Mouse (Mus musculus) thymus, postnatal 25 days (tissue): ENCODE data around the gene Plagl1.
A peak's percentile ranks its signal among the peaks of the same experiment; 100 is the strongest.
"Not testable (repeated sequence)": the region's sequence is repeated elsewhere in the genome, so short reads cannot be mapped to it uniquely, and the experiment has no call there.

Experiments used
- DNase-seq: peaks from one replicate; pipeline ENCODE4 v3.0.0; 2022

Plagl1 gene

DNA sequence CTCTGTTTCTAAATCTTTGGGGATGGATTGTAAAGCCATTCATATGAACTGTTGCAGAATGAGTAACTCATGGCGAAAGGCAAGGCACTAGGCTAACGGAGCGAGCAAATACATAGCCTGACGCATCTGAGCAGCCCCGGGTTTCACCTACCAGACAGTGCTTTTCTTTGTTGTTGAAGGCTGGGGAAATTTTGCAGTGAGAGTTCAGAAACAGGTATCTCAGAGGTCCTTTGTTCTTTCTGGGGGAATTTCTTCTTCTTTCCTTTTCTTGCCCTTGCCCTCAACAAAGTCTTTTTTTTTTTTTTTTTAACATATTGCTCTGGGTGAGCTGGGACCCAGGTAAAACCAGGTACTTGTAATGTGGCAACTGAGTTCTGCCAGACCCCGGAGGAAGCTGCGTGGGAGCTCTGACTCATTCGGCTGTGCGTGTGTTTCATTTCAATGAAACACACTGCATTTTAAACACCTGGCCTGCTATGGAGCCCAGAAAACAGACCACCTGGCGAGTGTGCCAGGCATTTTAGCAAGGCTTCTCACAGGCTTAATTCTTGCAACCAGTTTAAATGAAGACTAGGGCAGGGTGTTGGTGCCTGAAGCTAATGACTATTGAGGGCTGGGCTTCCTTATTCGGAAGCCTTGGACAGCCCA, at the start of gene Plagl1:
Gene Plagl1 (plus strand): TSS at position 484 of the 648 bp plus-strand sequence.
- no peak for DNase-seq

DNA sequence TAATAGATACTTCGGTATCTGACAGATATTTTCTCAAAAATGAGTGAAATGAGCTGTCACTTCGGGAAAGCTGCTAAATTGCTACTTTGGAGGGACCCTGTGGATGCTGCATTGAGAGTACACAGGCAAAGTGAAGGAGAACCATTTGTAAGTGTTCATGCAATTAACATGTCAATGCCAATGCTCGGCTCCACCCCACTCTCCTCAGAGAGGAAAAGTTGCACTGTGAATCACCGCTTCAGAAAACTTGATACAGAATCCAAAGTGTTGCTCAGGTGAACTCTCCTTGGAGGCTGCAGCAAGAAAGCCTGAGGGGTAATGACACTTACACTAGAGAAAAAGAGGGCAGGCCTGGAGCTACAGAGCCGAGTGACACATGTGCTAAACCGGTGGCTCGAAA, 46.3 kb upstream of the Plagl1 start:
- no peak for DNase-seq

DNA sequence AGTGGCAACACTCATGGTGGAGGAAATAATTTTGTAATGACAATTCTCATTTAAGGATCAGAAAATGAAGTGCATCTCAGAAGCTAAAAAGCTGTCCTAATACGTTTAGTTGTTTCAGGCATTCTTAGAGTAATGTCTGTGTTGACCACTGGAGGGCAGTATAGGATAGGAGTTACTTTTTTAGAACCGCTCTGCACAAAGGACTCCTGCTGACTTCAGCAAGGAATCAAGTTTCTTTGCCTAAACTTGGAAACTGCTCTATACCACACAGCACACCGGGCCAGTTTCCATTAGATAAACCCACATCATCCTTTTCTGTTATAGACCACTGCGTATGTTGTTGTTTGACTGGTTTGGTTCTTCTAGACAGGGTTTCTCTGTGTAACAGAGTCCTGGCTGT, 43.7 kb upstream of the Plagl1 start:
- DNase-seq, result peak; percentile 39

DNA sequence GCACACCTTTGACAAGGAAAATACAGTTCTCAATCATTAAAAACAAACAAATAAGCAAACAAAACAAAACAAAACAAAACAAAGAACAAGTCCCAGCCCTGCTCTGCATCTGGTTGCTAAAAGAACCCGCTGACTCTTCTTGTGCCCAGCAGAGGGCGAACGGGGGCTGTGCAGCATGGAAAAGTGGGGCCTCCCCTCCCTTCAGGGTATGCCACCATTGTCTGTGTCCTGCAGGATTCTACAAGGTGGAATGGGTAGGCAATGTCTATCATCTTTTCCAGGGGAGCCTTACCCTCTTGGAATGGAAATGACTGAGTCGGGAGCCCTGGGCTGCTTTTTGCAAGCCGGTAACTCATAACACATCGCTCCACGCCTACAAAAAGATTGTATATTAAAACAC, 41.8 kb upstream of the Plagl1 start:
- peak; percentile 16 for DNase-seq

DNA sequence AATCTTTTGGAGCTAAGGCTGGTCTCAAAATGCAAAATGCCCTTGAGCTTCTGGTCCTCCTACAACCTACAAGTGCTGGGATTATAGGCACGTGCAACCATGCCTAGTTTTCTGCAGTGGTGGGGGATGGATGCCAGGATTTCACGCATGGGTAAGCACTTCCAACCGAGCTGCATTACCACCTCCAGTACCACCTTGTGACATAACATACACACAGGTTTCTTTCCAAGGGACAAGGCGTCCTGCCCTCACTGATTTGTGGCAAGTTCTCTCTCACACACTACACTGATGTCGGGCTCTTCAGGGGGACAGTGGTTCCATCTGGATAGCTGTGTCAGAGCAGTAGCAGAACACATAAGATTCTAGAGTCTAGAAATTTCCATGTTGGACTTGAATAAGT, 41.3 kb upstream of the Plagl1 start:
- no peak for DNase-seq

DNA sequence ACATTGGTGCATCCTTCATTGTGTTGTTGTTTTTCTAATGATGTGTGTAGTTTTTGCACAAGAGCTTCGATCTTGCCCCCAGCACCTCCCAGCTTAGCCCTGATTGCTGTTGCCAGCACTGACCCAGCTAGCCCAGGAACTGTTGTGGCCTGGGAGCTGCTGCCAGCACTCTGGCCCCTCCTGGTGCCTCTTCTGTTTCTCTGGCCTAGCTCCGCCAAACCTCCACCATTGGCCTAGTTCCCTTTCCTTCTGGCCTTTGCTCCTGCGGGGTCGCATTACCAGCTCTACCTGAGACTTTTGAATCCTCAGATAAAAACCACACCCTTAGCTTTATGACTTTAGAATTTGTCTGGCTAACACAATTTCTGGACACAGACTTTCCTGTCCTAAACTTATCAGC, 38.2 kb upstream of the Plagl1 start:
- no peak for DNase-seq

DNA sequence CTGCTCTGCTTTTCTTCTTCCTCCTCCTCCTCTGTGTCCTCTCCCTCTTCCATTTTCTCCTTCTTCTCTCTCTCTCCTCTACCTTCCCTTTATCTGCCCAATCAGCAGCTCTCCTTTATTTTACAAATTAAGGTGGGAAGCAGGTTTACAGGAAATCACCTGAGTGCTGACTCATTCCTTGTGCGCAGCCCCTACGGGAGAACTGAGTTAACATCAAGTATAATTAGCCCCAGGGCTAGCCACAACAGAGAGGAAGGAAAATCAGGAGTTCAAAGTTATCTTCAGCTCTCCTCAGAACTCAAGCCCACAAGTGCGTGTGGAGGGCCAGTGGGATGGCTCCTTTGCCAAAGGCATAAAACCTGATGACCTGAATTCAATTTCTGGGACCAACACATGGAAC, 36.3 kb upstream of the Plagl1 start:
- not testable (repeated sequence) for DNase-seq

DNA sequence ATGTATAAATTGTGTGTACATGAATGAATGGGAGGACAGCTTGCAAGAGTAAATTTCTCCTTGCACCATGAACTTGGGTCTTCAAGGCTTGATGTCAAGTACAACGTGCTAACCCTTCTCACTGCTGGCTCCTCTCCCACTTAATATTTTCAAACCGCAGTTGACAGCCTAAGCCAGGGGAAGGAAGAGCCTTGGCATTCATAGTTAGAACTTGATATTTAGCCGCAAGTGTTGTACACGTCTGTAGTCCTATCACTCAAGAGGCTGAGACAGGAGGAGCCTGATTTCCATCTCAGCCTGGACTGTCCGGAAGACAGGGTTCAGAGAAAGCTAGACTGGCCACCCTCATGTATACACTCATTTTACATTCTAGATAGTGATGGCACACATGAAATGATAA, 32.6 kb upstream of the Plagl1 start:
- DNase-seq, result no peak

DNA sequence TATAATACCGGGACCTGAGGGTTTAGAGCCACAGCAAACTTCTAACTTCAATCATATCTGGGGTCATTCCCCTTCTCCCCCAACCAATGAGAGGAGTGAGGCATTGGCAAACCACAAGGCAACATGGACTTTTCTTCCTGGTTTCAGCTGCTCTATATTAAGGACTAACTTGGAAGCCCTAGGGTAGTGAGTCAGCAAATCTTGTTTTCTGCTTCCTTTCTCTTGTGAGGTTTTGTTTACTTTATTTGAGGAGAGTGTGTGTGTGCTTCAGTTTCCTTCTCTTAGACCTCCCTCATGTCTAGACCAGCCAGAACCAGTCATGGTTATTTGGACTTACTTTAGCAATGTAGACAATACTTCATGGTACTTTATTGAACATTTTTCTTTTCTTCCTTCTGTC, 32.1 kb upstream of the Plagl1 start:
- DNase-seq, result no peak

DNA sequence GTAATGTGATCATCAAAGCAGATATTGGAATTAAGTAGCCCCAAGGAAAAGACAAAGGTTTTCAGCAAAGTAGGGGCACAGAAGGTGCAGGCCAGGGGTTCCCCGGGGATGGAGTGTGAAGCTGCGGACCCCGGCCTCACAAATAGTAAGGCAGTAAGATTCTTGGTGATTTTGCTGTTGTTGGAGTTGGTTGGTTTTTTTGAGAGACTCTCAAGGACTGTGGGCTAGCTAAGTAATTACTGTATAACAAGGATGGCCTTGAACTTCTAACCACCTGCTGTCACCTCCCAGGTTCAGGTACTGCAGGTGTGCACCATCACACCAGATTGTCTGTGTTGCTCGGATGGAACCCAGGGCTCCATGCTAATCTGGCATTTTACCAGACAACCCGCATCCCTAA, 30.9 kb upstream of the Plagl1 start:
- DNase-seq, result no peak

DNA sequence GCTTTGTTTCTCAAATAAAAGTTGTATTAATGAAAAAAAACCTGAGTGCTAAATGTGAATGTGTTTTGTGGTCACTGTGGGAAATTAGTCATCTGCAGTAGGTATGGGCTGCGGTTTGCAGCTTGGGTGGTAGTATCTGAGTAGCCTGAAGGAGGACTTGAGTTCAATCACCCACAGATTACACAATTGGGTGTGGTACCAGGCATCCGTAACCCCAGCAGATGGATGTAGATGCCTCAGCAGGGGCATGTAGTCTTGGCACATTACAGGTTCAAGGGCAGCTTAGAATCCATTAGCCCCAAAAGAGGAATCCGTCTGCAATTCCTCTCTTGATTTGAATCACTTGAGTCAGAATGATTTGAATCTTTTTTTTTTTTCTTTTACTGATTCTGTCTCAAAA, 25.0 kb upstream of the Plagl1 start:
- DNase-seq, result no peak

DNA sequence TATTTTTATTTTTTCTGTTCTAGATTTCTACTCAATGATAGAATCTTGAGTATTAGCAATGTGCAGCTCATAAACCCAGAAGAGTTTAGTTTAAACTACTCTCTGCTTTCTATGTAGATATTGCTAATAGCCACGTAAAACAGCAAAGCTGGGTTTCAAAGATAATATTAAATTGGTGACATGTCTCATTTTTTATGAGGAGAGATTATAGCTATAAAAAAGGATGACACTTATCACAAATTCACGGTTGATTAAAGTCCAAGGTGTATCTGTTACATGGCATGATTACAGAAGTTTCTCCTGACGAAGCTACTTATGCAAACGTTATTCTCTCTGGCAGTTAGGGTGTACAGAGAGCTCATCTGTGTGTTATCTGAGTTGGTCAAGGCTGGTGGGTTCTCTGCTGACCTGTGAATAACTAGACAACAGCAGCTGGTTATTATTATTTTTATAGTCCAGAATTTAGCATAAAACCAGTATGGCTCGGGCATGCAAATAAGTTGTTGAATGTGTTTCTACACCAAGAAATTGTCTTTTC, 20.6 kb upstream of the Plagl1 start:
- DNase-seq, result no peak

DNA sequence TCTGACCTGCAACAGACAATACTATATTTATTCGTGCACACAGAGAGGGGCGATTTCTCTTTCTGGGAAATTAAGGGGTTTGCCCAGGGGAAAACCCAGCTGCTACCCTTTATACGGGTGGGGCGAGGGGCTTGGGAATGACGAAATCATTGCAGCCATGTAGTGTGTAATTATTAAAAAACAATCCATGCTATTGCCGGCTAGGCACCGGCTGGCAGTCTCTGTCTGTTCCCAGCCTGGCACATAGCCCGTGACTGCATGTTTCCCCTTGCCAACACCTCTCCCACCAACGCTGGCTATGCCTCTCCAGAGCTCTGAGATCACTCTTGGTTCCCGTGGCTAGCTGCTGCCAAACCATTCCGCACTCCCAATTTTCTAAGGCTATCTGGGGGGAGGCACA, 15.6 kb upstream of the Plagl1 start:
- no peak for DNase-seq

DNA sequence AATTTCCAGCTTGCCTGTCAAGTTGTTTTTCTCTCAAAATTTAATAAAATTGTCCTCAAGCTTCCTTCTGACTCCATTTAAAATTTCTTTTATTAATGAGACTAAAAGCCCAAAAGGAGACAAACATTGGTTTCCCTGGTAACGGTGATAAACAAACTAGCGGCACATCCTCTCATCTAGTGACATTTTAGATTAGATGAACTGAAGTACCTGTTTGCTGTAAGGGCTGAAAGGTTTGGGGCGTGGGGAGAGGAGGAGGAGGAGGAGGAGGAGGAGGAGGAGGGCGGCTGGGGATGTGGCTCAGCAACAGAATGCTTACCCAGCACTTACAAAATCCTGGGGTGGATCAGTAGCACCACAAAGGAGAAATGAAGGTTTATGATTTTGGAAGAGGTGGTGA, 12.5 kb upstream of the Plagl1 start:
- DNase-seq, result no peak

DNA sequence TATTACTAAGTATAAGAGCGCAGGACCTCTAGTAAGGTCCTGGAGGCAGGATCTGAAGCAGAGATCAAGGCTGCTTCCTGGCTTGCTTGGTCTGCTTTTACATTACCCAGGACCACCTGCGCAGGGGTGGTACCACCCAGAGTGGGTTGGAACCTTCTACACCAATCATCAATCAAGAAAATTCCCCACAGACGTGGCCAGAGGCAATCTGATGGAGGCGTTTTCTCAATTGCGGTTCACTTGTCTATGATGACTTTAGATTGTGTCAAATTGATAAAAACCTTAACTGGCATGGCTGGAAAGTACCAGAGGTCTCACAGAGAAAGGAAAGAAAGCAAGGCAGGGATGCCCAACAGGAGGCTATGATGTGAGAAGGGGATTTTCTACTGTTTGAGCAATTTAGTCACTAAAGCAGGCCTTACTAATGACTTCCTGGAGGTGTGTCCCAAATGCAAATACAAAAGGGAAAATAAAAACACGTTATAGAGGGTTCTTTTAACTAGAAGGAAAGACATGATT, 3.4 kb upstream of the Plagl1 start:
- DNase-seq, result no peak

DNA sequence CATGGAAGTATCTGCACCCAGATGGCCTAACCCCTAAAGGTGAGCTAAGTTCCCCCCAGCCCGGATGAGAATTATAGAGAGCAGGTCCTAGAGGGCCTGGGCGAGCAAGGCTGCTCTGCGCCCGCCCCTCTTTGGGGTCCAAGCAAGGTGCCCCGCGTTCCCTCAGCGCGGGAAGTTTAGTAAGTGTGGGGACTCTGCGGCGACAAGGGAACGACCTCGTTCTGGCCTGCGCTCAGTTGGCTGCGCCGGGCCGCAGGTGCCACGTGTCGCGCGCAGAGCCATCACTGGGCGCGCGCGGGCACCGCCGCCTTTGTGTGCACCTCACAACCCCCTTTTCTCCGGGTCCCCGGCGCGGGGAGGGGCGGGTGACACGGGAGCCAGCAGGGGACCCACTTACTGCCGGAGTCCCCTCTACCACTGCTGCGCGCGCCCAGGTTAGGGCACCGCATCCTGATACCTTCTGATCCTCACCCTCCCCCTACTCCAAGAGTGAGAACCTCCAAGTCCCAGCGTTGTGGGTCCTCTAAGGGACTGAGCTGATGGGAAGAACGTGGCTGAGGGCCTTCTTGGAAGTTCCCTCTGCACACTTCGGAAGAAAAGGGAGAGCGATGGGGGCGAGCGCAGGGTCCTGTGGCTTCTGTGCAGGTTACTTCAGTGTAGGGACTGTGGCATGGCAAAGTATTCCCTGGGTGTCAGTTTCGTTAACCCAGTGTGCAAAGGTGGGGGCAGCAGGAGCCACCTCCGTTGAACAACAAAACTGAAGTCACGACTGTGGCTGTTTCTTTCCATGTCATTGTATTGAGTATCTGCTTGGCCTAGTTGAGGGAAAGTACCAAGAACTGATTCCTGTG, 742 bp downstream of the Plagl1 start:
- DNase-seq, result no peak

DNA sequence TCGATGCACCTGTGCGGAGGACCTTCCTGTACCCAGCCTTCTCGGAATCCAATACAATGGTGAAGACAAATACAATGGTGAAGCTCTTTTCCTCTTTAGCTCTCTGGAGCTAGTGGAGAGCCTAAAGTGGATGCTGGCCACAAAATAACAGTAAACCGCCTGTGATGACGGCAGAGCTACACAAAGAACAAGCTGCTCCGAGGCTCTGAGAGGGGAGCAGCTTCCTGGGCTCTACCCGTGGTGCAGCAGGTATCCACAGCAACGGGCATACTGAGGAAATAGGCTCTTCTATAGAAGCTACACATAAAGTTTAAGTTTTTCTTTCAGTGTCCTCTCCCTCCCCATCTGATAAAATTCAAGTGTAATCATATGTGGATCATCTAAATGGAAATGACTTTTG, 2.1 kb downstream of the Plagl1 start:
- DNase-seq, result peak; percentile 2

DNA sequence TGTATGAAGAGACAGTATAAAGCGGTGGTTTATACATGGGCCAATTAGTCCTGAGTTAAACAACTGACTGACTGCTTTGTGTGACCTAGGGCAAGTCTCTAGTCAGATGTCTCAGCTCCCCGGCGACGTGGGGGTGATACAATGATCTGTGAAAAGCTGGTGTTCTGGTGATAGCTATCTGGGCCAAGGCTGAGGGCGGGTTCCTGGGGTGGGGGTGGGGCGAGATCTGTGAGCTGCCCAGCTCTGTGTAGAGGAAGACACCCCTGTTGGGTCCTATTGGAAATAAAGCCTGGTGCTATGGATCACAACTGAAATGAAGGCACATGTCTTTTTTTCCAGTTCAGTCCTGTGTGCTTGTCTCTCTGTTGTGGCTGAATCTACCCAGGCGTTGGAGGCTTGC, 3.2 kb downstream of the Plagl1 start:
- no peak for DNase-seq

DNA sequence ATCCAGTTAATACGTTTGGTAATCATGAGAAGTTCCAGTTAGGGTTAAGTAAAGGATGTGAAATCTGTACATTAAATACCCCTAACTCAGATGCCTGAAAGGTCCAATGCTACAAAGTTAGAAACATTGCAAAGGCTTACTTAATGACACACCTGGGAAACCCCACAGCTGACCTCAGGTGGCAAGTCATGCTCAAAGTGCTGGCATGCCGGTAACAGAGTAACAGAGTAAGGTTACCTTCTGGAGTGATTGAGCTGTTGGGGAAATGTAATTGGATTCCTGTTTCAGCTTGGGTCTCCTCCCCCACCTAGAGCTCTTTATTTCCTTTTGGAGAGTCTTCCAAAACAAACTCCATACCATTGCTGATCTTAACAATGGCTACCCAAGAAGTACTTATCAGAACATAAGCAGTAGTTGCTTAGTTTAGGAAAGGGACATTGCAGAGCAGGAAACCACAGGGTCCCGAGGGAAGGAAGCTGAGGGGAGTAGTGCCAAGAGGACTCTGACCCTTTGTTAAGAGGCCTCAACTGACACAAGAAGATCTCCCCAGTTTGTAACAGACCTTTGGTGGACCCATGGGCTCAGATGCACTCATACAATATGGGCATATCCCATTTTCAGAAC, 4.9 kb downstream of the Plagl1 start:
- no peak for DNase-seq

DNA sequence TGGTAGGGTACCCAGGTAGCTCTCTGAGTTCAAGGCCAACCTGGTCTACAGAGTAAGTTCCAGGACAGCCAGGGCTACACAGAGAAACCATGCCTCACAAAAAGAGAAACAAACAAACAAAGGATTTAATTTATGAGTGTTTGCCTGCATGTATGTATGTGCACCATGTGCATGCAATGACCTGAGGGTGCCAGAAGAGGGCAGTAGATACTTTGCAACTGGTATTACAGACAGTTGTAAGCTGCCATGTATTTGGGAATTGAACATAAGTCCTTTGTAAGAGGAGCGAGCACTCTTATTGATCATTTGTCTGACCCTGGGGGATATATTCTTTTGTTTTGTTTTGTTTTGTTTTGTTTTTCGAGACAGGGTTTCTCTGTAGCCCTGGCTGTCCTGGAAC, 10.7 kb downstream of the Plagl1 start:
- DNase-seq, result no peak

DNA sequence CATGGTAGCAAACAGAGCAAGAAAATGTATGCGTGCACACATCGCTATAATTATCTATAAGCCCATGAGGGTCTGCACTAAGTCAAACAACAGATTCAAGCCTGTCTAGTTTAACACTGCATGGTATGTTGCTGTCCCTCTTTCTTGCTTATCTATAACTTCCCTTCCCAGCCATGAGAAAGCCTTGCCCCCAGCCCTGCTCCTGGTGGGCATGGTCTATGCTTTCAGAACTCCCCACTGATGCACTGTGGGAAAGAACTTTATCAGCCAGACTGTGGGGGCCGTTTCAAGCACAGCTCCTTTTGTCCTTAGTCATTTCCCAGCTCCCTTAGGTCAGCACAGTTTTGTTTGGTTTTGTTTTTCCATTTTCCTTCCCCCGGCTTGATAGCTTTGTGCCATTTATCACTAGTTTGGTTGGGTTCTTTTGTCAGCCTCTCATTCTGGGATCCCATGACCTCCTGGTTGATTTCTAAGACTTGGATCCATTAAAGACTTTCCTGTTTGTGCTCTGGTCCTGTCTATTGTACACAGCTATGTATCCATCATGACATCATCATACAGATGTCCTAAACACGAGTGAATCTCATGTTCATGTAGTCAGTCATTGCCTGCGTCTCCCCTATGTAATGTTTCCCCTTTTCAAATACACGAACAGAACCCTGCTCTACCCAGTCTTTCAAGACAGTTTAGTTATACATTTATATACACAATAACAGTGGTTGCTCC, 16.7 kb downstream of the Plagl1 start:
- no peak for DNase-seq

DNA sequence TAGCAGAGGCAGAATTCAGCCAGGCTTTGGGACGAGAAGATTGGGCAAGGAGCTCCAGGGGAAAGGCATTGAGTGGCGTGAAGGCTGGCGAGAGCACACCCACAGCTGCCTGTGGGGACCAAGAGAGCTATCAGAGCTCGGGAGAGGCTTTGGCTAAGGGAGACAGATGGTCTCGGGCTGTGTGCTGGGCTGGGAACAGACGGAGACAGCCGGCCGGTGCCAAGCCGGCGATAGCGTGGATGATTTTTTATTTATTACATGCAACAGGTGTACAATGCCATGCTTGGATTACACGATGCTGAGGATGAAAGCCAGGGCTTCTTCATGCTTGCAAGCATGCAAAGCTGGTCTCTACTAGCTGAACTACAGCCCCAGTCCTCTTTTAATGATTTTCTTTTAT, 22.2 kb downstream of the Plagl1 start:
- no peak for DNase-seq
